Mouse (Mus musculus) liver, adult 2 months (tissue): ENCODE results near the gene Osbpl6. TPM values are rescaled to one million over a fixed set of nuclear protein-coding genes. Genes with fewer than 3 reads are reported as not detected.
"Not testable (repeated sequence)": the region's sequence is repeated elsewhere in the genome, so short reads cannot be mapped to it uniquely, and the experiment has no call there.

ENCODE experiments used
- DNase-seq: peaks from one replicate; pipeline ENCODE4 v3.0.0-alpha.2; 2011; ENCODE audit warnings: low read depth, low spot score; ENCODE audit errors: extremely low read depth
- H3K27ac ChIP-seq: fragments of 200-500 bp; replicated peaks from 2 replicates; pipeline ENCODE4 v1.5.1; 2012; ENCODE audit warnings: low read depth, mild to moderate bottlenecking, control low read depth, inconsistent platforms, low read length; ENCODE audit not compliant: insufficient read depth
- H3K27me3 ChIP-seq: fragments of 200-500 bp; 2 replicates; pipeline ENCODE4 v1.6.1; 2012; ENCODE audit warnings: mild to moderate bottlenecking, moderate library complexity, low read length, inconsistent platforms; ENCODE audit not compliant: control insufficient read depth, insufficient read depth
- H3K36me3 ChIP-seq: fragments of 200-500 bp; 2 replicates; pipeline ENCODE4 v1.6.1; 2012; ENCODE audit warnings: low read length, inconsistent platforms; ENCODE audit not compliant: control insufficient read depth, insufficient read depth
- H3K4me1 ChIP-seq: fragments of 200-500 bp; 2 replicates; pipeline ENCODE4 v1.6.1; 2011; ENCODE audit warnings: low read length; ENCODE audit not compliant: control insufficient read depth, insufficient read depth
- H3K4me3 ChIP-seq: fragments of 200-500 bp; 2 replicates; pipeline ENCODE4 v1.5.1; 2011; ENCODE audit warnings: low read depth, mild to moderate bottlenecking, control low read depth, low read length, moderate library complexity; ENCODE audit not compliant: insufficient read depth
- H3K79me2 ChIP-seq: fragments of 200-500 bp; 2 replicates; pipeline ENCODE4 v1.6.1; 2012; ENCODE audit warnings: inconsistent platforms, mild to moderate bottlenecking, low read length, moderate library complexity; ENCODE audit not compliant: control insufficient read depth, insufficient read depth
- H3K9ac ChIP-seq: fragments of 200-500 bp; 2 replicates; pipeline ENCODE4 v1.6.1; 2012; ENCODE audit warnings: low read depth, mild to moderate bottlenecking, control low read depth, inconsistent platforms, low read length
- CTCF ChIP-seq: fragments of 200-500 bp; IDR thresholded peaks from 2 replicates; pipeline ENCODE4 v1.5.1; 2011; ENCODE audit warnings: low read depth, low read length, control low read depth
- POLR2A ChIP-seq: fragments of 200-500 bp; IDR thresholded peaks from 2 replicates; pipeline ENCODE4 v1.6.1; 2011; ENCODE audit warnings: low read length, control low read depth; ENCODE audit not compliant: insufficient read depth; ENCODE audit errors: extremely low read depth
- WGBS: fragments of 180-500 bp; shearing (Covaris S2); methylation state at CpG from one replicate; pipeline ENCODE4 v1.1.7; 2018; 5-methylcytosine and 5-hydroxymethylcytosine counted together
- polyA plus RNA-seq: library from polyadenylated mRNA; depleted of rRNA; stranded (reverse); fragments of >200 nt; gene quantifications from 2 replicates; pipeline ENCODE4 v1.2.3, GENCODE M21; 2012
- total RNA-seq: library from RNA; depleted of rRNA; stranded (reverse); fragments of >200 nt; gene quantifications from 2 replicates; pipeline ENCODE4 v1.2.3, GENCODE M21; 2014

Osbpl6 gene
- total and polyA plus RNA-seq, 2 experiments, result 0.09 to 0.44 TPM

- 90% methylated on average over 3 of the region's 3 CpGs for WGBS
- H3K4me3 ChIP-seq, result no peak overlapping the region
- no peaks in the 10 kb centered on the region for H3K27me3 ChIP-seq
- no peak for DNase-seq
- no peak overlapping the region for H3K9ac ChIP-seq
- no peaks in the 10 kb centered on the region for H3K36me3 ChIP-seq
- no peaks in the 10 kb centered on the region for H3K4me1 ChIP-seq
- TF ChIP-seq POLR2A (no peak), CTCF (no peak)
- H3K27ac ChIP-seq, result no peak overlapping the region
- H3K79me2 ChIP-seq, result no peaks in the 10 kb centered on the region
These were observed 200.4 kb downstream of the Osbpl6 start for GRCm38 (mm10) chr2:76606704-76607103.

- Histone ChIP-seq H3K36me3 (no peaks in the 10 kb centered on the region), H3K79me2 (no peaks in the 10 kb centered on the region), H3K27ac (no peak overlapping the region), H3K4me1 (no peaks in the 10 kb centered on the region), H3K27me3 (no peaks in the 10 kb centered on the region), H3K9ac (no peak overlapping the region), H3K4me3 (no peak overlapping the region)
- DNase-seq, result peak; percentile 18
- WGBS, result 79% methylated on average over 10 of the region's 10 CpGs
- TF ChIP-seq POLR2A (no peak), CTCF (no peak)
These were observed 204.2 kb downstream of the Osbpl6 start for GRCm38 (mm10) chr2:76610326-76611104.

DNA sequence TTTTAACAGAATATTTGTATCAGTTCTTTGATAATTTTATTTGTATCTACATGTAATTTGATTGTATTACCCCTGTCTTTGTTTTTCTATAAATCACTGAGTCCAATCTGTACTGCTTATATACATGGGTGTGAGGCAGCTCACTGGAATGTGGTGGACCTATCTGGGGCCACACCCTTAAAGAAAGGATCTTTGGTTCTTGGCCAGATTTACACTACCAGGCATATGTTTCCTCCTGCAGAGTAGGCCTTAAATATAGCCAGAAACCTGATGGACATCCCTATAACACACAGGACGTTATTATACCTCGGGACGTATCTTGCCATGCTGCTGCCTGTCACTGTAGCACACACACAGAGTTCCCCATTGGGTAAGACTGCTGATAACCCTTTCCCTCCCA lies 205.7 kb downstream of the Osbpl6 start:
- DNase-seq, result no peak
- TF ChIP-seq POLR2A (no peak), CTCF (no peak)

DNA sequence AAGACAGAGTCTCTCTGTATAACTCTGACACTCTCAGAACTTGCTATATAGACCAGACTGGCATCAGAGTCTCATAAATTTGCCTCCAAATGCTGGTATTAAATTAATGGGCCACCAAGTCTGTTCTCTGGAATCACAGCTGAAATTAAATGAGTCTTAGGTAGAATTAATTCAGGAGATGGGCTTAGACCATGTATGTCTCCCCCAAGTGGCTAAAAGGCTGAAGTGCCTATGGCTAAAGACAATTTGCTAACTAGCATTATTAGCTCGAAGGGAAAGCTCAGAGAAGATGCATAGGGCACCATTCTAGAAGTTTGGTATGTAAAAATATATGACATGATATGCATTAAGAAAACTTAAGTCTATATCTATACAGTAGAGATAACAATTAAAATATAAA lies 211.8 kb downstream of the Osbpl6 start:
- Histone ChIP-seq H3K4me3 (no peak overlapping the region), H3K36me3 (no peaks in the 10 kb centered on the region), H3K9ac (no peak overlapping the region), H3K27me3 (no peaks in the 10 kb centered on the region), H3K4me1 (no peaks in the 10 kb centered on the region), H3K79me2 (no peaks in the 10 kb centered on the region), H3K27ac (no peak overlapping the region)
- DNase-seq, result peak; percentile 19
- 32% methylated on average over 1 of the region's 1 CpGs for WGBS
- TF ChIP-seq CTCF, result peak; percentile 14; the same call in 1 of the 2 replicates
- no peak for TF ChIP-seq POLR2A

More for the DNA sequence above, 205.7 kb downstream of the Osbpl6 start:
- Histone ChIP-seq H3K27ac (no peak overlapping the region), H3K9ac (no peak overlapping the region), H3K36me3 (no peaks in the 10 kb centered on the region), H3K4me1 (no peaks in the 10 kb centered on the region), H3K4me3 (no peak overlapping the region), H3K79me2 (no peaks in the 10 kb centered on the region), H3K27me3 (no peaks in the 10 kb centered on the region)
- WGBS, result 84% methylated on average over 3 of the region's 3 CpGs

- TF ChIP-seq POLR2A (no peak), CTCF (no peak)
- H3K27ac ChIP-seq, result no peak overlapping the region
- WGBS, result 81% methylated on average over 5 of the region's 5 CpGs
- H3K79me2 ChIP-seq, result no peaks in the 10 kb centered on the region
- DNase-seq, result no peak
- H3K27me3 ChIP-seq, result no peaks in the 10 kb centered on the region
- peaks cover 5% of the 10 kb centered on the region for H3K36me3 ChIP-seq
- H3K4me1 ChIP-seq, result no peaks in the 10 kb centered on the region
- no peak overlapping the region for H3K4me3 ChIP-seq
- no peak overlapping the region for H3K9ac ChIP-seq
These were observed 213.9 kb downstream of the Osbpl6 start for GRCm38 (mm10) chr2:76620188-76620587.

DNA sequence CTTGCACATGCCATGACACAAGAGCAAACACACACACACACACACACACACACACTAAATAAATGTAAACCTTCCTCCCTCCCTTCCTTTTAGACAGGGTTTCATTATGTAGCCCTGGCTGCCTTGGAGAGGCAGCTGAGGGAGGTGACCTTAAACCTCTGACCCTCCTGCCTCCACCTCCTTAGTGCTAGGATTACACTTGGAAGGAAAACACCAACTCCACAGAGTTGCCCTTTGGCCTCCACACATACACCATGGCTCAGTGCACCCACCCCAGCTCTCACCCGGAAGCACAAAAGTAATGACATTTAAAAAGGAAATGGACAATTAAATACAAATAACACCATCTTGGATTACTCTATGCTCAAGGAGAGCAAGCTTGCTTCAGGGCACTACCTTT lies 215.4 kb downstream of the Osbpl6 start:
- Histone ChIP-seq H3K36me3 (peaks cover 11% of the 10 kb centered on the region), H3K27me3 (no peaks in the 10 kb centered on the region), H3K9ac (no peak overlapping the region), H3K4me1 (no peaks in the 10 kb centered on the region), H3K4me3 (no peak overlapping the region), H3K79me2 (no peaks in the 10 kb centered on the region), H3K27ac (no peak overlapping the region)
- WGBS, result 85% methylated on average over 1 of the region's 1 CpGs
- TF ChIP-seq CTCF, result no peak
- DNase-seq, result no peak

DNA sequence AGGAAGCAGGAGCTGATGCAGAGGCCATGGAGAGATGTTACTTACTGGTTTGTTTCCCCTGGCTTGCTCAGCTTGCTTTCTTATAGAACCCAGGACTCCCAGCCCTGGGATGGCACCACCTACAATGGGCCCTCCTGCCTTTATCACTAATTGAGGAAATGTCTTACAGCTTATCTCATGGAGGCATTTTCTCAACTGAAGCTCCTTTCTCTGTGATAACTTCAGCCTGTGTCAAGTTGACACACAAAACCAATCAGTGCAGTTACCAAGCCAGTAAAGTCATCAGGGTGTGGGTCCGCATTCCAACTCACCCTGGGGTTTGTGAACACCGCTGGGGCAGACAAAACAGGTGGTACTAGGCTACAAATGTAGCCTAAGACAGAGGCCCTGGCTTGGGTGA lies 216.0 kb downstream of the Osbpl6 start:
- H3K27ac ChIP-seq, DNase-seq, H3K79me2 ChIP-seq, H3K9ac ChIP-seq, H3K4me3 ChIP-seq, H3K4me1 ChIP-seq, H3K27me3 ChIP-seq: not testable (repeated sequence)
- H3K36me3 ChIP-seq, result peaks cover 17% of the 10 kb centered on the region
- 94% methylated on average over 2 of the region's 2 CpGs for WGBS
